Mouse (Mus musculus): ENCODE measurements at regions not wholly inside any gene's neighbourhood (a gene's known extent, or its start where the extent isn't known, plus 50 kb on each side); places are given as distances from the start of the nearest gene placed in this dataset.

DNA sequence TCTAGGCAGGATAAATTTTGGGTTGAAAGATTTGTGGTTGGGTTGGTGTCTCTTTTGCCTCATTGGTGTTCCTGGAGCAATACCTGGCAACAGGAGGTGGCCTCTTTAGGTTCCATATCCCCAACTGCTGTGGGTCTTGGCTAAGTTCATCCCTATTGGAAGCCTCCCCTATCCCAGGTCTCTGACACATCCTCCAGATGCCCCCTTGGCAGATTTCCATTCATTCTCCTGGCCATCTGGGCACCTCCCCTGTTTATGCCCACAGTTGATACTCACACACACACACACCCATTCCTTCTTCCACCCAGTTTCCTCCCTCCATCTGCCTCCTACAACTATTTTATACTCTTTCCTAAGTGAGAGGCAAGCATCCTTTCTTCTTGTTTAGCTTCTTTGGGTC, 984.9 kb upstream of the Gm12353 start:
- Histone ChIP-seq H3K9ac (no peak overlapping the region), H3K27ac (no peak overlapping the region), H3K27me3 (ENCODE audit: control insufficient read depth, insufficient read depth, low read length) (no peaks in the 10 kb centered on the region), H3K4me3 (replicated peaks; ENCODE audit: low read length) (no peak overlapping the region), H3K4me1 (replicated peaks; ENCODE audit: control insufficient read depth, insufficient read depth, low read length) (no peaks in the 10 kb centered on the region), H3K36me3 (replicated peaks; ENCODE audit: control insufficient read depth, insufficient read depth) (no peaks in the 10 kb centered on the region), H3K9me3 (ENCODE audit: control insufficient read depth, low read length) (no peaks in the 10 kb centered on the region), H3K4me2 (replicated peaks) (no peak overlapping the region)
- DNase-seq (ENCODE audit: low spot score): no peak
- no peak for ATAC-seq (ENCODE audit: low FRiP score)

DNA sequence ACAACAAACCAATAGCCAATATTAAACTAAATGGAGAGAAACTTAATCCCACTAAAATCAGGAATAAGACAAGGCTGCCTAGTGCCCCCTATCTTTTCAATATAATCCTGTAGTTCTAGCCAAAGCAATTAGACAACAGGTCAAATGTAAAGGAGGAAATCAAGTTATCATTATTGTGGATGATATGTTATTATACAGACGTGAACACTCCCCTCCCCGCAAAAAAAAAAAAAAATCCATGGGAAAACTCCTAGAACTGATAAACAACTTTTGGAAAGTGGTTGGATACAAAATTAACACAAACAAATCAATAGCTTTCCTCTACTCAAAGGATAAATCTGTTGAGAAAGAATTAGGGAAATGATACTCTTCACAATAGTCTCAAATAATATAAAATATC, 966.2 kb upstream of the Gm12353 start:
- Histone ChIP-seq H3K36me3 (replicated peaks; ENCODE audit: control insufficient read depth, insufficient read depth) (no peaks in the 10 kb centered on the region), H3K27ac (no peak overlapping the region), H3K27me3 (ENCODE audit: control insufficient read depth, insufficient read depth, low read length) (no peaks in the 10 kb centered on the region), H3K4me3 (replicated peaks; ENCODE audit: low read length) (no peak overlapping the region), H3K4me1 (replicated peaks; ENCODE audit: control insufficient read depth, insufficient read depth, low read length) (no peaks in the 10 kb centered on the region), H3K9me3 (ENCODE audit: control insufficient read depth, low read length) (no peaks in the 10 kb centered on the region), H3K4me2 (replicated peaks) (no peak overlapping the region), H3K9ac (no peak overlapping the region)
- WGBS: 94% methylated on average over 2 of the region's 2 CpGs
- ATAC-seq (ENCODE audit: low FRiP score) (no peak), DNase-seq (ENCODE audit: low spot score) (no peak)

DNA sequence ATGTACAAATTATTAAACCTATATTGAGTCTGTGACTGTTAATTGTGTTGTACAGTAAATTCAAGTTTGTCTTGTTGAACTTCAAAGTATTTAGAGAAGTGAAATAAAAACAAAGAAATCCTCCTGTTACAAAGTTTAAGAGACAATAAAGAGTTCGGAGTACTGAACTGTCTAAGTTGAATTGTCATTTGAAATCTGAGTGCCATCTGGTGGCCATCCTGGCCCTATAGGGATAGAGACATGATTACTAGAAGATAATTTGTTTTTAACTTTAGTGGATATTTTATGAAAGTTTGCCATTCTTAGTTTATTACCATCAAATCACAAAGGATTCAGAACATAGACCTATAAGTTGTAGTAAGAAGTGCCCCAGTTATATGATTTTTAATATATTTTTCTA, 956.1 kb upstream of the Gm12353 start:
- ATAC-seq (ENCODE audit: low FRiP score) (no peak), DNase-seq (ENCODE audit: low spot score) (peak; percentile 74)
- Histone ChIP-seq H3K9me3 (ENCODE audit: control insufficient read depth, low read length) (no peaks in the 10 kb centered on the region), H3K27me3 (ENCODE audit: control insufficient read depth, insufficient read depth, low read length) (no peaks in the 10 kb centered on the region), H3K4me2 (replicated peaks) (no peak overlapping the region), H3K36me3 (replicated peaks; ENCODE audit: control insufficient read depth, insufficient read depth) (no peaks in the 10 kb centered on the region), H3K9ac (no peak overlapping the region), H3K4me1 (replicated peaks; ENCODE audit: control insufficient read depth, insufficient read depth, low read length) (no peaks in the 10 kb centered on the region), H3K27ac (no peak overlapping the region), H3K4me3 (replicated peaks; ENCODE audit: low read length) (no peak overlapping the region)
- WGBS: 48% methylated on average over 1 of the region's 1 CpGs

DNA sequence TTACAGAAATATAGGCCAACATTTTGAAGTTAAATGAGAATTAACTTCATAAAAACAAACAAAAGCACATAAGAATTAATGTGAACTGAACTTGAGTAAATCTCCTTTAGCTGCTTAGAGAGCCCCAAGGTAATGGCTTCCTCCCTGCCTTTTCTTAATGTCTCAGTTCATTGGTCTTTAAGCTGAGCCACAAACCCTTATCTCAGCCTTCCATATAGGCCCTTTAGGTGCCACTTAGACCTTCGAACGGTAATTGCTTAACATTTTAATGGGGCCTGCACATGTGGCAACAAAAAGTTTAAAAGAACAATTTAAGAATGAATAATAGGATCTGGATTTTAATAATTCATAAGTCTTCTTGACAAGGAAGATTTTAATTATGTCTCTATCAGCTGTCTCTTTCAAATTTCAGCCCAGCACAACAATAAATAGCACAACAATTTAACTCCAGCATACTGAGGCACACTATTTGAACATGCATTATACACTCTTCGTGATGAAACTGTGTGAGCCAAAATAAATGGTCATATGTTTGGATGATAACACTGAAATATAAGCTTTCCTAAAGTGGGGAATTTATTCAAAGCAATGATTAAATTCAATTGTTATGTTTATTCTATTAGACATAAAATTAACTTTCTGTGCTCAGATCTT, 919.2 kb upstream of the Gm12353 start:
- Histone ChIP-seq H3K9ac (no peak overlapping the region), H3K9me3 (ENCODE audit: control insufficient read depth, low read length) (no peaks in the 10 kb centered on the region), H3K4me1 (replicated peaks; ENCODE audit: control insufficient read depth, insufficient read depth, low read length) (no peaks in the 10 kb centered on the region), H3K36me3 (replicated peaks; ENCODE audit: control insufficient read depth, insufficient read depth) (no peaks in the 10 kb centered on the region), H3K27ac (no peak overlapping the region), H3K27me3 (ENCODE audit: control insufficient read depth, insufficient read depth, low read length) (no peaks in the 10 kb centered on the region), H3K4me3 (replicated peaks; ENCODE audit: low read length) (no peak overlapping the region), H3K4me2 (replicated peaks) (no peak overlapping the region)
- DNase-seq (ENCODE audit: low spot score): no peak
- ATAC-seq (ENCODE audit: low FRiP score): no peak
- WGBS: 54% methylated on average over 3 of the region's 3 CpGs

DNA sequence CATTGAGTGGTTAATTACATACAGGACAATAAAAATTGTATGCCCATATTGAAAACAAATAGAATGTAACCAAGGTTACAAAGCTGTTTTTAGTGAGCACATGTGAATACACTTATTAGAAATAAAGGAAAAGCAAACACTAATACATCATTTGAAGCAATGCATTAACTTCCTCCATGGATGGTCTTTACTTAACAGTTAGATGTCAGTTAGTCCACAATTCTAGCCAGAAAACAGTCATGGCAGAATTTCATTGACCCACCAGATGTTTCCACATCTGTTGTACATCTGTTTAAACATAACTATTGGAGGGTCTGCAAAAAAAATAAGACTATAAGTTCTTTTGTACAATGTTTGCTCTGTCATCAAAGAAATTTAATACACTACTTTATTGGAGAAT, 911.2 kb upstream of the Gm12353 start:
- Histone ChIP-seq H3K27ac (no peak overlapping the region), H3K4me2 (replicated peaks) (no peak overlapping the region), H3K9ac (no peak overlapping the region), H3K4me1 (replicated peaks; ENCODE audit: control insufficient read depth, insufficient read depth, low read length) (no peaks in the 10 kb centered on the region), H3K27me3 (ENCODE audit: control insufficient read depth, insufficient read depth, low read length) (no peaks in the 10 kb centered on the region), H3K4me3 (replicated peaks; ENCODE audit: low read length) (no peak overlapping the region), H3K36me3 (replicated peaks; ENCODE audit: control insufficient read depth, insufficient read depth) (no peaks in the 10 kb centered on the region), H3K9me3 (ENCODE audit: control insufficient read depth, low read length) (no peaks in the 10 kb centered on the region)
- ATAC-seq (ENCODE audit: low FRiP score): no peak
- no peak for DNase-seq (ENCODE audit: low spot score)

DNA sequence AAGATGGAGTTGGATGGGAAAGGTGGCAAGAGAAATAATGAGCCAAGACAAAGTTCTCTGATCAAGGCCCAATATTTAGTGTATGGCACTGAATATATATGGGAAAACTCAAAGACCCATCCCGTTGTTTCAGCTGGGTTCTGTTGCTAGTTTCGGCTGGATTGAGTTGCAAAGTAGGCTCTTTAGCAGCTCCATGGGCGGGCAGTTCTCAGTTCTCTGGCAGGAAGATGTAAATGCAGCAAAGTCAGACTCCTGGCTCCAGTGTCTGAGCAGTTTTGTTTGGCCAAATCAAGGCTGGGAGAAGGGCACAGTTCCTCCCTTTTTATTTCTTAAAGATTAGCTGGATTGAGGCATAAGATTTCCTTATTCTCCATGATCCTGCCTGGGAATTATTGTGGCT, 909.0 kb upstream of the Gm12353 start:
- DNase-seq (ENCODE audit: low spot score): no peak
- H3K4me1 ChIP-seq (replicated peaks; ENCODE audit: control insufficient read depth, insufficient read depth, low read length): no peaks in the 10 kb centered on the region
- no peak overlapping the region for H3K4me3 ChIP-seq (replicated peaks; ENCODE audit: low read length)
- WGBS: 52% methylated on average over 3 of the region's 3 CpGs
- ATAC-seq (ENCODE audit: low FRiP score): no peak
- no peaks in the 10 kb centered on the region for H3K36me3 ChIP-seq (replicated peaks; ENCODE audit: control insufficient read depth, insufficient read depth)
- H3K4me2 ChIP-seq (replicated peaks): no peak overlapping the region
- H3K9me3 ChIP-seq (ENCODE audit: control insufficient read depth, low read length): no peaks in the 10 kb centered on the region
- no peak overlapping the region for H3K9ac ChIP-seq
- H3K27ac ChIP-seq: no peak overlapping the region
- H3K27me3 ChIP-seq (ENCODE audit: control insufficient read depth, insufficient read depth, low read length): no peaks in the 10 kb centered on the region

DNA sequence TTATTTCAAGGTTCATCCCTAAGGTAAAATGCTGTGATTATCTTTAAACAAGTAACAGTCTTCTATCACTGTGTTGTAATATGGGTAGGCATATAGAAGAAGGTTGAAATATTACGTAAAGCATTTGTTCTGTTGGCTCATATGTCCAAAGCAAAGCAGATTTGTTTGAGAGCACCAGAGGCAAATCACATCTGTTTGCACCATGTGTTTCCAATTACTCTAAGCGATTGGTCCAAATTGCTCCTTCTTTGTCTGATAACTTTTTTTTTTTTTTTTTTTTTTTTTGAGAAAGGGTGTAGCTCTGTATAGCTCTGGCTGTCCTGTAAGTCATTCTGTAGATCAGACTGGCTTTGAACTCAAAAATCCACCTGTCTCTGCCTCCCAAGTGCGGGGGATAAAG, 861.0 kb upstream of the Gm12353 start:
- Histone ChIP-seq H3K27ac (no peak overlapping the region), H3K9ac (no peak overlapping the region), H3K36me3 (replicated peaks; ENCODE audit: control insufficient read depth, insufficient read depth) (no peaks in the 10 kb centered on the region), H3K9me3 (ENCODE audit: control insufficient read depth, low read length) (no peaks in the 10 kb centered on the region), H3K4me1 (replicated peaks; ENCODE audit: control insufficient read depth, insufficient read depth, low read length) (no peaks in the 10 kb centered on the region), H3K4me2 (replicated peaks) (no peak overlapping the region), H3K4me3 (replicated peaks; ENCODE audit: low read length) (no peak overlapping the region), H3K27me3 (ENCODE audit: control insufficient read depth, insufficient read depth, low read length) (no peaks in the 10 kb centered on the region)
- ATAC-seq (ENCODE audit: low FRiP score) (no peak), DNase-seq (ENCODE audit: low spot score) (no peak)
- WGBS: 84% methylated on average over 3 of the region's 3 CpGs

DNA sequence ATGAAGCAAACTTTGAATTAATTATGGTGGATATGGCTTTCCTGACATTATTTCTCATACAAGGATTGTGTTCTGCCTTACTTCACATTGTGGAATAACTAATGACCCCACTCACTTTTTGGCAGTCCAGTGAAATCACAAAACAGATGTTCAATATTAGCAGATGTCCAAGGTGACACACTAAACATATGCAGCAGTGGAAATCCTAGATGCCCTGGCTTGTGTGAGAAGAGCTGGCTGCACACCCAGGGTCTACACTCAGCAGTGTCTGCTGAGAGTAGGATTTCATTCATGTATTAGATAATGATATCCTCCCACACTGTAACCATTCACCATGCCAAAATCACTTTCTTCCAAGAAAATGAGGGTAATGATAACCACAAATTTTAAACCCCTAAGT, 816.9 kb upstream of the Gm12353 start:
- ATAC-seq (ENCODE audit: low FRiP score) (no peak), DNase-seq (ENCODE audit: low spot score) (no peak)
- no peaks in the 10 kb centered on the region for H3K36me3 ChIP-seq (replicated peaks; ENCODE audit: control insufficient read depth, insufficient read depth)
- no peaks in the 10 kb centered on the region for H3K4me1 ChIP-seq (replicated peaks; ENCODE audit: control insufficient read depth, insufficient read depth, low read length)
- no peak overlapping the region for H3K9ac ChIP-seq
- no peak overlapping the region for H3K4me3 ChIP-seq (replicated peaks; ENCODE audit: low read length)
- H3K27ac ChIP-seq: no peak overlapping the region
- H3K27me3 ChIP-seq (ENCODE audit: control insufficient read depth, insufficient read depth, low read length): no peaks in the 10 kb centered on the region
- H3K4me2 ChIP-seq (replicated peaks): no peak overlapping the region
- H3K9me3 ChIP-seq (ENCODE audit: control insufficient read depth, low read length): no peaks in the 10 kb centered on the region

DNA sequence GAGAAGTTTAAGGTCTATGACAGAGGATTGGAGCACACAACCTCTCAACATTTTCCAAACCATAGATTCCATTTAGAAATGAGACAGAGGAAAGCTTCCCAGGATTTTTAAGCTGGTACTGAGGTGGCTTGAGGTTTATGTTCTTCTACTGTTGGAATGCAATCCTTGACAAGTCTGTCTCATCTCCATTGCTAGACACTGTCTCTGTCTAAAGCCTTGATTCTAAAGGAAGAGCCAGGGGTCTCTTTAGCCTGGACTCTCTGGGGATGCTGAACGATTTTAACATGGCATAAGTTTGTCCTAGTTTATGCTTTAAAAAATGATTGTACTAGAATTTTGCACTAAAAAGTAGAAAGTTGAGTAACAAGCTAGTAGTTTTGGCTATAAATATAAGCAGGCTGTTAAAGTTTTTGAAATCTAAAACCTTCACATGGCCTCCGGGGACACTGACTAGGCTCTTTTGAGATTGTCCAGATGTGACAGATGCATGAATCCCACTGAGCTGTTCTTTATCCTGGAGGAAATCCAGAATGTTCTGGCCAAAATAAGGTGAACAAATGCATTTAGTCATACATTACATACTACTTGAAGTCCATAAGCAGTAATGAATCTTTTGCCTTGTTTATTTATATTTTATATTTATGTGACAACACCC, 809.4 kb upstream of the Gm12353 start:
- no peak overlapping the region for H3K27ac ChIP-seq
- no peaks in the 10 kb centered on the region for H3K36me3 ChIP-seq (replicated peaks; ENCODE audit: control insufficient read depth, insufficient read depth)
- H3K27me3 ChIP-seq (ENCODE audit: control insufficient read depth, insufficient read depth, low read length): no peaks in the 10 kb centered on the region
- H3K4me1 ChIP-seq (replicated peaks; ENCODE audit: control insufficient read depth, insufficient read depth, low read length): no peaks in the 10 kb centered on the region
- no peak overlapping the region for H3K4me3 ChIP-seq (replicated peaks; ENCODE audit: low read length)
- no peak for DNase-seq (ENCODE audit: low spot score)
- ATAC-seq (ENCODE audit: low FRiP score): no peak
- WGBS: 91% methylated on average over 2 of the region's 2 CpGs
- H3K9ac ChIP-seq: no peak overlapping the region
- no peak overlapping the region for H3K4me2 ChIP-seq (replicated peaks)
- H3K9me3 ChIP-seq (ENCODE audit: control insufficient read depth, low read length): no peaks in the 10 kb centered on the region

DNA sequence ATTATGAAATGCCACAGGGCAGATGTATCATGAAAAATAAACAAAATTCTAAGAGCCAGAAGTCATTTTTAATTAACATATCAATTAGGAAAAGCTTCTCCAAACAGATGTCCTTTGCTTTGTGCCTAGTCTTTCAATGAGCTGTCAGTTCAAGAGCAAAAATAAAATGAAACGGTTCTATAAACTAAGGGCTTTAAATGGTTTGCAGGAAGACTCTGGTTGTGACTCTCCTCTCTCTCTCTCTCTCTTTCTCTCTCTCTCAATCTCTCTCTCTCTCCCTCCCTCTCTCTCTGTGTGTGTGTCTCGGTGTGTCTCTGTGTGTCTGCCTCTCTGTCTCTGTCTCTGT, 808.9 kb upstream of the Gm12353 start:
- no peak overlapping the region for H3K9ac ChIP-seq
- no peak for ATAC-seq (ENCODE audit: low FRiP score)
- DNase-seq (ENCODE audit: low spot score): no peak
- no peaks in the 10 kb centered on the region for H3K4me1 ChIP-seq (replicated peaks; ENCODE audit: control insufficient read depth, insufficient read depth, low read length)
- H3K36me3 ChIP-seq (replicated peaks; ENCODE audit: control insufficient read depth, insufficient read depth): no peaks in the 10 kb centered on the region
- 63% methylated on average over 2 of the region's 2 CpGs for WGBS
- no peaks in the 10 kb centered on the region for H3K9me3 ChIP-seq (ENCODE audit: control insufficient read depth, low read length)
- no peak overlapping the region for H3K27ac ChIP-seq
- H3K27me3 ChIP-seq (ENCODE audit: control insufficient read depth, insufficient read depth, low read length): no peaks in the 10 kb centered on the region
- no peak overlapping the region for H3K4me3 ChIP-seq (replicated peaks; ENCODE audit: low read length)
- no peak overlapping the region for H3K4me2 ChIP-seq (replicated peaks)

Data from hindbrain, embryonic 14.5 days (tissue).